In the genomic region with DNA sequence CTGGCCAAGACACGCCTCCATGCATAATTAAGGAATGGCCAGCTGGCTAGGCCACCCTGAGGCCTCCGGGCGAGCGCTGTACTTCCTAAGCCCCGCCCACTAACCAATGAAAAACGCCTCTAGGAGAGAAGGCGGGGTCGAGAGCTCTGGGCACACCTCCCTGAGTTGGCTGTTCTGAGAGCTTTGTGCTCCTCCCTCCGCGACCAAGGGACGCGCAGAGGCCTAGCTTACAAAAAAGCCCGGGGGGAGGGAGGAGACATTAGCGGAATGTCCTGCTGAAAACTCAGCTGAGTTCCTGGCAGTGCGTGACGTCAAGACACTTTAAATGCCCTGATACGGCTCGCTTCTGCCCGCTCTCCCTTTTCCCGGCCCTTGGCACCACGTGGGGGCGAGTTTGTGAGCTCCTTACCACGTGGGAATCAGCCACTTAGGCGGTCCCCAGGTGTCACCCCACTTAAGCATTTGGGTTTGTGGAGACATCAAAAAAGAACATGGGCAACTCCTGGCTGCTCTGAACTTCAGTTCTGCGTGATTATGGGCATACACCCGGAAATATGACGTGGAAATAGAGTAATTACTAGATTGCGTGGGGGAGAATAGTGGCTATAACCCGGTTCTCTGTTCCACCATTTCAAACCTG, we compare ENCODE assay signal across 7 mouse cellular contexts. TPM values are rescaled to one million over a fixed set of nuclear protein-coding genes. Genes with fewer than 3 reads are reported as not detected.
DNase-seq lines count a peak whose midpoint lies in the region; ATAC-seq lines count a peak whose summit lies in the region.

Gene Stat3 (minus strand): TSS at position 29 of the 640 bp plus-strand sequence.

- H3K27ac ChIP-seq in intestine, embryonic 16.5 days (ENCODE audit: low read length) = peak within 1 kb of the TSS; percentile 63
- no peak within 1 kb of the TSS; the same call in 1 of the 2 replicates for H3K27ac ChIP-seq in midbrain, embryonic 11.5 days (ENCODE audit: low read depth, low read length)

- H3K9me3 ChIP-seq in intestine, embryonic 16.5 days (ENCODE audit: control insufficient read depth, low read length) = no peaks in the 10 kb centered on the region
- no peaks in the 10 kb centered on the region for H3K9me3 ChIP-seq in midbrain, embryonic 11.5 days (ENCODE audit: control insufficient read depth, low read length)

- no peaks in the 10 kb centered on the region for H3K36me3 ChIP-seq in intestine, embryonic 16.5 days (ENCODE audit: control insufficient read depth, insufficient read depth, low read length)
- no peaks in the 10 kb centered on the region for H3K36me3 ChIP-seq in midbrain, embryonic 11.5 days (ENCODE audit: control insufficient read depth, insufficient read depth, low read length)

- peak within 1 kb of the TSS; percentile 92 for H3K4me2 ChIP-seq in intestine, embryonic 16.5 days (ENCODE audit: low read depth, low read length)
- H3K4me2 ChIP-seq in midbrain, embryonic 11.5 days = peak within 1 kb of the TSS; percentile 74

- peak within 1 kb of the TSS; percentile 67 for H3K4me3 ChIP-seq in intestine, embryonic 16.5 days (ENCODE audit: low read length)
- H3K4me3 ChIP-seq in midbrain, embryonic 11.5 days (ENCODE audit: low read depth, low read length) = peak within 1 kb of the TSS; percentile 51

- no peaks in the 10 kb centered on the region for H3K27me3 ChIP-seq in intestine, embryonic 16.5 days (replicated peaks; ENCODE audit: control insufficient read depth, insufficient read depth, low read length)
- H3K27me3 ChIP-seq in midbrain, embryonic 11.5 days (ENCODE audit: control insufficient read depth, insufficient read depth, low read length) = no peaks in the 10 kb centered on the region

- peak within 1 kb of the TSS; percentile 80 for H3K9ac ChIP-seq in intestine, embryonic 16.5 days (ENCODE audit: low read depth, low read length)
- H3K9ac ChIP-seq in midbrain, embryonic 11.5 days (ENCODE audit: low read length) = peak within 1 kb of the TSS; percentile 59

- H3K4me1 ChIP-seq in intestine, embryonic 16.5 days (ENCODE audit: control insufficient read depth, insufficient read depth, low read length) = peaks cover 16% of the 10 kb centered on the region
- H3K4me1 ChIP-seq in midbrain, embryonic 11.5 days (ENCODE audit: control insufficient read depth, insufficient read depth, low read length) = peaks cover 6% of the 10 kb centered on the region; the same call in 1 of the 2 replicates

- ATAC-seq in intestine, embryonic 16.5 days = peak; percentile 99
- ATAC-seq in midbrain, embryonic 11.5 days (ENCODE audit: low FRiP score) = peak; percentile 99

- peak; percentile 99 for DNase-seq in adrenal gland, adult 2 months
- DNase-seq in embryo, embryonic 11 days = peak; percentile 100
- peak; percentile 98 to 100 for DNase-seq in gastrocnemius, postnatal 4 days (ENCODE audit: low spot score in 2 of 2)
- peak; percentile 99 to 100 for DNase-seq in left cerebral cortex, postnatal 36 days (ENCODE audit: low spot score in 2 of 2)
- DNase-seq in midbrain, embryonic 11.5 days (ENCODE audit: low spot score, missing footprints) = peak; percentile 100
- peak; percentile 100 for DNase-seq in skeletal muscle tissue, adult 2 months (ENCODE audit: low read depth, low spot score)

- under 1% methylated on average over 29 of the region's 29 CpGs for whole genome bisulfite sequencing in intestine, embryonic 16.5 days
- 1% methylated on average over 29 of the region's 29 CpGs for WGBS in midbrain, embryonic 11.5 days

- intact Hi-C loops in left cerebral cortex, postnatal 36 days (cut with DNase I) = no loop called here

RNA-seq across cellular contexts. Expression of gene Stat3, which starts in this region (rescaled TPM):
- 10 to 100 TPM; 76.6 to 79.4 TPM for total RNA-seq in adrenal gland, adult 2 months (2021)
- 45.4 and 54.9 TPM in 2 replicates for polyA plus RNA-seq in adrenal gland, adult 2 months (2012; rRNA removed)
- 10 to 100 TPM; 71.5 to 75.1 TPM for total RNA-seq in gastrocnemius, postnatal 4 days (2021)
- polyA plus RNA-seq in intestine, embryonic 16.5 days (2015; fragmentation: Nextera tagmentation; extraction: Ambion mirVana) = 48.9 and 53.2 TPM in 2 replicates
- total RNA-seq in left cerebral cortex, postnatal 36 days (2021) = 10 to 100 TPM; 29.6 to 44.7 TPM
- polyA plus RNA-seq in midbrain, embryonic 11.5 days (2014; fragmentation: Nextera tagmentation; extraction: Ambion mirVana) = 22.8 and 24.0 TPM in 2 replicates
